Mouse (Mus musculus) MEL (cell line): ENCODE data around the gene Ift88. TPM values are rescaled to one million over a fixed set of nuclear protein-coding genes. Genes with fewer than 3 reads are reported as not detected.

Source experiments
- DNase-seq: peaks from one replicate; pipeline ENCODE4 v3.0.0; 2011; ENCODE audit warnings: low read depth, low spot score
- H3K27ac ChIP-seq: 2 replicates; pipeline ENCODE4 v1.5.1; 2012; ENCODE audit warnings: low read depth, mild to moderate bottlenecking, control low read depth, low read length, moderate library complexity; ENCODE audit not compliant: control insufficient read depth
- H3K27me3 ChIP-seq, 2 experiments: fragments of 150-350 bp in 1 of 2; sonication (generic) in 1 of 2; 2 replicates each; pipeline ENCODE4 v1.6.1; 2012; ENCODE audit warnings: low read length in 2 of 2, mild to moderate bottlenecking in 2 of 2, improper control_type of control experiment in 1 of 2, moderate library complexity in 1 of 2; ENCODE audit not compliant: insufficient read depth in 2 of 2, control insufficient read depth in 1 of 2
- H3K36me3 ChIP-seq, 2 experiments: 2 replicates each; pipeline ENCODE4 v1.6.1; 2012 to 2014; ENCODE audit warnings: low read length in 2 of 2, improper control_type of control experiment in 1 of 2, inconsistent platforms in 1 of 2, mild to moderate bottlenecking in 1 of 2; ENCODE audit not compliant: insufficient read depth in 2 of 2, control insufficient read depth in 1 of 2
- H3K4me1 ChIP-seq, 2 experiments: fragments of 150-350 bp in 1 of 2; sonication (generic) in 1 of 2; 2 replicates each; pipeline ENCODE4 v1.6.1; 2012; ENCODE audit warnings: low read length in 2 of 2, improper control_type of control experiment in 1 of 2, mild to moderate bottlenecking in 1 of 2; ENCODE audit not compliant: insufficient read depth in 2 of 2, control insufficient read depth in 1 of 2
- H3K4me3 ChIP-seq, 2 experiments: fragments of 150-350 bp in 1 of 2; sonication (generic) in 1 of 2; 2 replicates each; pipeline ENCODE4 v1.5.1; 2012; ENCODE audit warnings: low read depth in 2 of 2, low read length in 2 of 2, mild to moderate bottlenecking in 2 of 2, moderate library complexity in 2 of 2, control low read depth in 1 of 2, improper control_type of control experiment in 1 of 2; ENCODE audit not compliant: control insufficient read depth in 1 of 2, insufficient read depth in 1 of 2
- H3K79me2 ChIP-seq: 2 replicates; pipeline ENCODE4 v1.6.1; 2012; ENCODE audit warnings: mild to moderate bottlenecking, low read length, moderate library complexity; ENCODE audit not compliant: control insufficient read depth, poor library complexity, insufficient read depth
- H3K9ac ChIP-seq: 2 replicates; pipeline ENCODE4 v1.6.1; 2012; ENCODE audit warnings: low read depth, mild to moderate bottlenecking, control low read depth, low read length, moderate library complexity; ENCODE audit not compliant: control insufficient read depth, poor library complexity, severe bottlenecking
- H3K9me3 ChIP-seq: fragments of 150-350 bp; sonication (generic); replicated peaks from 2 replicates; pipeline ENCODE4 v1.6.1; 2012; ENCODE audit warnings: mild to moderate bottlenecking, low read length, improper control_type of control experiment, moderate library complexity; ENCODE audit not compliant: insufficient read depth
- BHLHE40 ChIP-seq: IDR thresholded peaks from 2 replicates; pipeline ENCODE4 v1.6.1; 2012; ENCODE audit warnings: low read depth, mild to moderate bottlenecking, inconsistent platforms, low read length, improper control_type of control experiment, borderline replicate concordance
- CHD1 ChIP-seq: IDR thresholded peaks from 2 replicates; pipeline ENCODE4 v1.6.1; 2012; ENCODE audit warnings: low read depth, mild to moderate bottlenecking, inconsistent platforms, low read length, improper control_type of control experiment
- CTCF ChIP-seq, 3 experiments: IDR thresholded peaks in 2 of 3; conservative IDR thresholded peaks in 1 of 3; 2 replicates each; pipeline ENCODE4 v1.5.1; 2011 to 2012; ENCODE audit warnings: low read length in 3 of 3, low read depth in 2 of 3, mild to moderate bottlenecking in 2 of 3, improper control_type of control experiment in 1 of 3, inconsistent platforms in 1 of 3, mixed read lengths in 1 of 3, moderate library complexity in 1 of 3; ENCODE audit not compliant: control insufficient read depth in 1 of 3, insufficient read depth in 1 of 3, poor library complexity in 1 of 3, severe bottlenecking in 1 of 3
- ELF1 ChIP-seq: IDR thresholded peaks from 2 replicates; pipeline ENCODE4 v1.6.1; 2014; ENCODE audit warnings: low read depth, mild to moderate bottlenecking, inconsistent platforms, low read length, improper control_type of control experiment, moderate library complexity
- EP300 ChIP-seq, 2 experiments: IDR thresholded peaks; 2 replicates each; pipeline ENCODE4 v1.6.1; 2011; ENCODE audit warnings: improper control_type of control experiment in 2 of 2, low read length in 2 of 2, low read depth in 1 of 2, mild to moderate bottlenecking in 1 of 2
- ETS1 ChIP-seq: IDR thresholded peaks from 2 replicates; pipeline ENCODE4 v1.6.1; 2012; ENCODE audit warnings: low read depth, mild to moderate bottlenecking, inconsistent platforms, low read length, improper control_type of control experiment, moderate library complexity
- HCFC1 ChIP-seq: IDR thresholded peaks from 2 replicates; pipeline ENCODE4 v1.6.1; 2012; ENCODE audit warnings: low read depth, mild to moderate bottlenecking, inconsistent platforms, low read length, improper control_type of control experiment, moderate library complexity
- MAX ChIP-seq: IDR thresholded peaks from 2 replicates; pipeline ENCODE4 v1.6.1; 2011; ENCODE audit warnings: low read length, improper control_type of control experiment
- MYB ChIP-seq: IDR thresholded peaks from 2 replicates; pipeline ENCODE4 v1.6.1; 2011; ENCODE audit warnings: mild to moderate bottlenecking, low read depth, low read length, improper control_type of control experiment
- MYC ChIP-seq: IDR thresholded peaks from 2 replicates; pipeline ENCODE4 v1.6.1; 2011; ENCODE audit warnings: low read depth, mild to moderate bottlenecking, low read length, improper control_type of control experiment, moderate library complexity
- POLR2A ChIP-seq, 2 experiments: IDR thresholded peaks; 2 replicates each; pipeline ENCODE4 v1.6.1; 2011 to 2012; ENCODE audit warnings: low read length in 2 of 2, mild to moderate bottlenecking in 2 of 2, control low read depth in 1 of 2, improper control_type of control experiment in 1 of 2, low read depth in 1 of 2, moderate library complexity in 1 of 2; ENCODE audit not compliant: control insufficient read depth in 1 of 2, insufficient read depth in 1 of 2, poor library complexity in 1 of 2
- POLR2AphosphoS2 ChIP-seq: IDR thresholded peaks from 2 replicates; pipeline ENCODE4 v1.6.1; 2011; ENCODE audit warnings: low read length, improper control_type of control experiment
- SIN3A ChIP-seq: IDR thresholded peaks from 2 replicates; pipeline ENCODE4 v1.6.1; 2012; ENCODE audit warnings: low read length, improper control_type of control experiment, inconsistent platforms
- TAL1 ChIP-seq: IDR thresholded peaks from 2 replicates; pipeline ENCODE4 v1.6.1; 2012; ENCODE audit warnings: mild to moderate bottlenecking, inconsistent platforms, low read length, moderate library complexity, mixed read lengths
- TBP ChIP-seq: IDR thresholded peaks from 2 replicates; pipeline ENCODE4 v1.8.0; 2011; ENCODE audit warnings: low read depth, low read length, improper control_type of control experiment
- TCF12 ChIP-seq: IDR thresholded peaks from 2 replicates; pipeline ENCODE4 v1.6.1; 2014; ENCODE audit warnings: low read depth, mild to moderate bottlenecking, inconsistent platforms, low read length, improper control_type of control experiment, moderate library complexity
- UBTF ChIP-seq: IDR thresholded peaks from 2 replicates; pipeline ENCODE4 v1.6.1; 2012; ENCODE audit warnings: low read depth, mild to moderate bottlenecking, inconsistent platforms, low read length, improper control_type of control experiment, moderate library complexity, borderline replicate concordance; ENCODE audit not compliant: insufficient read depth
- ZKSCAN1 ChIP-seq: IDR thresholded peaks from 2 replicates; pipeline ENCODE4 v1.6.1; 2012; ENCODE audit warnings: low read depth, mild to moderate bottlenecking, inconsistent platforms, low read length, improper control_type of control experiment, moderate library complexity
- ZMIZ1 ChIP-seq: IDR thresholded peaks from 2 replicates; pipeline ENCODE4 v1.6.1; 2012; ENCODE audit warnings: low read depth, mild to moderate bottlenecking, inconsistent platforms, low read length, improper control_type of control experiment, moderate library complexity
- ZNF384 ChIP-seq: IDR thresholded peaks from 2 replicates; pipeline ENCODE4 v1.6.1; 2012; ENCODE audit warnings: low read depth, mild to moderate bottlenecking, inconsistent platforms, low read length, improper control_type of control experiment
- polyA plus RNA-seq, 2 experiments: library from polyadenylated mRNA; stranded (reverse) in 1 of 2; unstranded in 1 of 2; fragments of >175 nt in 1 of 2; fragments of >200 nt in 1 of 2; gene quantifications; 2 replicates each; pipeline versions ENCODE4 v1.2.1 to v1.2.4; 2012; ENCODE audit warnings: low replicate concordance in 2 of 2, low read depth in 1 of 2; ENCODE audit not compliant: insufficient read length in 2 of 2, insufficient read depth in 1 of 2, missing spikeins in 1 of 2
- total RNA-seq: library from RNA; depleted of rRNA; stranded (reverse); fragments of 300-350 nt; gene quantifications from 2 replicates; pipeline ENCODE4 v1.2.3, GENCODE M21; 2012

Ift88 gene
- total and polyA plus RNA-seq, 3 experiments = 2.4 to 5.1 TPM; not detected in 1

- TF ChIP-seq MYB (no peak), ETS1 (peak; percentile 35; the same call in 1 of the 2 replicates), MAX (peak; percentile 60; the same call in 1 of the 2 replicates), CTCF (IDR thresholded peaks at IDR 0.05 in 2 of 3, conservative IDR thresholded peaks at IDR 0.05 in 1 of 3; ENCODE audit: control insufficient read depth in 1 of 3, insufficient read depth in 1 of 3, low read depth in 2 of 3, low read length in 3 of 3, poor library complexity in 1 of 3, severe bottlenecking in 1 of 3) (no peak), ZNF384 (no peak), ZKSCAN1 (no peak), BHLHE40 (no peak), CHD1 (peak; percentile 53; the same call in 1 of the 2 replicates), TCF12 (peak; percentile 59), ELF1 (no peak; the same call in 1 of the 2 replicates), UBTF (no peak), ZMIZ1 (peak; percentile 92), EP300 (IDR thresholded peaks at IDR 0.05; ENCODE audit: low read depth in 1 of 2, low read length in 2 of 2) (no peak), HCFC1 (no peak)
These were observed 25.7 kb upstream of the Ift88 start, which contains the start of gene Cryl1 (continued) for GRCm38 (mm10) chr14:57398065-57398757.

GRCm38 (mm10) chr14:57398813-57399427 lies 24.9 kb upstream of the Ift88 start:
- no peaks in the 10 kb centered on the region for H3K27me3 ChIP-seq
- H3K36me3 ChIP-seq = peaks cover 0 to 4% of the 10 kb centered on the region in 2 experiments; a peak in 1 of 4 replicates
- DNase-seq = peak; percentile 90
- H3K79me2 ChIP-seq = no peaks in the 10 kb centered on the region; the same call in 1 of the 2 replicates
- peak; percentile 89 for TF ChIP-seq ZNF384
- peak; percentile 50 for TF ChIP-seq SIN3A
- peak; percentile 53 for TF ChIP-seq POLR2AphosphoS2
- peak in 1 of 2 experiments; percentile 68; a peak in 2 of 4 replicates for TF ChIP-seq POLR2A (IDR thresholded peaks at IDR 0.05; ENCODE audit: control insufficient read depth in 1 of 2, insufficient read depth in 1 of 2, low read depth in 1 of 2, low read length in 2 of 2, poor library complexity in 1 of 2)
- TF ChIP-seq CHD1 = no peak
- no peak for TF ChIP-seq ETS1
- 0 out of 2 replicates have a peak, but pooled peaks have one; percentile 4 for TF ChIP-seq UBTF
- peak; percentile 75 for TF ChIP-seq HCFC1
- TF ChIP-seq MYC = peak; percentile 82; the same call in 1 of the 2 replicates
- TF ChIP-seq TBP = peak; percentile 59
- peak; percentile 77 for TF ChIP-seq MAX
- TF ChIP-seq TAL1 = no peak
- peak; percentile 22; the same call in 1 of the 2 replicates for TF ChIP-seq TCF12
- TF ChIP-seq ELF1 = peak; percentile 82
- no peaks in the 10 kb centered on the region for H3K9me3 ChIP-seq
- peak overlapping the region; percentile 68 to 90 for H3K4me3 ChIP-seq
- peak overlapping the region; percentile 75 for H3K9ac ChIP-seq
- peaks cover 0 to 13% of the 10 kb centered on the region in 2 experiments; a peak in 2 of 4 replicates for H3K4me1 ChIP-seq
- H3K27ac ChIP-seq = peak overlapping the region; percentile 81
